Mouse (Mus musculus): Measurements from ENCODE around the gene Zeb2. TPM values are rescaled to one million over a fixed set of nuclear protein-coding genes. Genes with fewer than 3 reads are reported as not detected.
"Not testable (repeated sequence)": the region's sequence is repeated elsewhere in the genome, so short reads cannot be mapped to it uniquely, and the experiment has no call there.

Gene Zeb2
- polyA plus RNA-seq, 1 experiment, result 20.5 TPM

DNA sequence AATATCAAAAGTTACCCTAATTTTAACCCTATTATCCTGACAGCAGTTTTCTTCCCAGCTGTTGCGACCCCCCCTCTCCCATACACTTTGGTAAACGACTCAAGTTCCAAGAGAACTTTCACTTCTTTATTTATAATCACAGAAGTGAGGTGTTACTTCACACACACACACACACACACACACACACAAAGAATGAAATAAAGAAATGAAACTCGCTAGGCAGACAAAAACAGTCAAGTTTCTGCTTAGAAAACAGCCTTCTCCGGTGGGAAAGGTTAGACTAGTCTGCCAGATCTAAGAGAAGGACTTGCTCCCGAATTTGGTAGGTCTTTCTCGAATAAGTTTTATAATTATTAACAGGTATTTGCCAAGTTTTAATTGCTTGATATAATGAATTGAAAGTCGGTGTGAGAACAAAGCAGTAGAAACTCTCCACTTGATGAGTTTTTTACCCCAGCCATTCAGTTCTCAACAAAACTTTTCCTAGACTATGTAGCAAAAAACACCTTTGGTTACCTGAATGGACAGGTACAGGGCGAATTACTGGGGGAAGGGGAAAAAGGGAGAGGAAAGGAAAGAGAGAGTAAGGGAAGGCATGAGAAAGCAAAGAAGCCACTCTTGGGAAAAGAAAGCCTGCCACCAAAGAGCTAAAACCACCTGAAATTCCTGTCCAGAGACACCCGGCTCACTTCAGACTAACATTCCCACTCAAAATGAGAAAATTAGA, 5.0 kb downstream of the Zeb2 start:
- DNase-seq (ENCODE audit: low spot score), result no peak

DNA sequence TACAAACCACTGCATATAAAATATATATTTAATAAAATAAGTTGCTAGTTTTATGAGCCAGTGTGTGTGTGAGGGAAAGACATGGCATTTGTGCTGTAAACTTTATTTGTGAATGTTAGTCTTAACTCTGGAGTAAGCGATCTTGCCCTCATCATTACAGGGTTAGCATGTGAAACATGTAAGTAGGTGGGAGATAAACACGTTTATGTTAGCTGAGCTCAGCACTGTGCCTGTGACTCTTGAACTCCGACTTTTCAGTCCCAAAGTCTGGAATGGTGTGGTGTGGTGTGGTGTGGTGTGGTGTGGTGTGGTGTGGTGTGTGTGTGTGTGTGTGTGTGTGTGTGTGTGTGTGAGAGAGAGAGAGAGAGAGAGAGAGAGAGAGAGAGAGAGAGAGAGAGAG, 5.6 kb downstream of the Zeb2 start:
- DNase-seq (ENCODE audit: low spot score), result not testable (repeated sequence)

DNA sequence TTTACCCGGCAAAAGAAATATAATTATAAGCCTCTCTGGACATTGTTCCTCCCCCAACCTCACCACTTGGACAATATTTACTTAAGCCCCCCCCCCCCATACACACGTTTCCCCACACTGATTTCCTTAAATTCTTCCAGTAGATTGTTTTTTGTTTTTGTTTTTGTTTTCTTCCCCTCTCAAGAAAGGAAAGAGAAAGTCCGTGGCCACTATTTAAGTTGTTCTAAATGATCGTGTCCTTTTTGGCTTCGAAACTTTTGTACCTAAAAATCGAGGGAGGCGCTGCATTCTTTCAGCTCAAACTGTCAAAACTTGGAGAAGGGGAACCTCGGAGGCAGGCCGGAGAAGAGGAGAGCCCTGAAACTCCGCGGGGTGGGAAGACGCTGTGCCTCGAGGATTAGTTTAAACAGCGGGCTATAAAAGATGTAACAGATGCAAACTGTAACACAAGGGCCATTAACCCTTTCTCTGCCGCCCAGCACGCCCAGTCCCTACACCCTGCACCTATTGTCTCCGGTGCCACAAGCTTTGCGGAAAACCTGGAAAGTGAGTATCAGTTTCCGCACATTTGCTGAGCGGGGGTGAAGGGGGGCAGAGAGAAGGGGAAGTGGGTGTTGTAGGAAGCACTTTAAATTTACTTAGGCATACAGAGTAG, 6.3 kb downstream of the Zeb2 start:
- DNase-seq (ENCODE audit: low spot score), result no peak

DNA sequence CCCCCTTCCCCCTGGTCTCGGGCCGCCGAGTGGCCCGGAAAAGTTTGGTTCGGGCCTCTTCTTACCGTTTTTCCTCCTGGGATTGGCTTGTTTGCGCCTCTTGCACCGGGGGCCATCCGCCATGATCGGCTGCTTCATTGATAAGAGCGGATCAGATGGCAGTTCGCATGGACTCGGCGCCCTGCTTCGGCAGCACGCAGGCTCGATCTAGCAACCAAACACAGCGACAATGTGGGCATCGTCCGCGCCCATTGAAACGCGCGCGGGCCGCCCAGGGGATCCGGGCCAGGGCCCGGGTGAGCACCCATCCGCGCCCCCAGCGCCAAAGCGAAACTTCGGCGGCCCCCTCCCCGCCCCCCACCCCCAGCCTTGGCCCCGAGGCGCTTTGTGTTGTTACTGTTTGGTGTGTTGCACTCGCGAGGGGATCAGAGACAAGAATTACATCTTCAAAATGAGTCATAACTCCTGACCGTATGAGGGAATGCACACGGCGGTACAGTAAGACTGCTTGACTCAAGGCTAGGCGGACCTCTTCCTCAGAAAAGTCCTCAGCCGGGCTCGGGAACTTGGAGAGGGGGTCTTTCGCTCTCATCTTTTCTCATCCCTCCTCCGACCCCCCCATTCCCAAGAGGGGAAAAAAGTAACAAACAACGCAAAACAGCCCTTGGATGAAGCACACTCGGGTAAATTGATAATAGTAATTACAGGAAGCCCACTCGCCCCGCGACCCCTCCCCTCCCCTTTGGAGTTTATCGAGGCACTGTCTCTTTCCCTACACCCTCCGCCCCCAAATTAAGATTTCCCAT, 7.0 kb downstream of the Zeb2 start:
- peak; percentile 63 for DNase-seq (ENCODE audit: low spot score)

DNA sequence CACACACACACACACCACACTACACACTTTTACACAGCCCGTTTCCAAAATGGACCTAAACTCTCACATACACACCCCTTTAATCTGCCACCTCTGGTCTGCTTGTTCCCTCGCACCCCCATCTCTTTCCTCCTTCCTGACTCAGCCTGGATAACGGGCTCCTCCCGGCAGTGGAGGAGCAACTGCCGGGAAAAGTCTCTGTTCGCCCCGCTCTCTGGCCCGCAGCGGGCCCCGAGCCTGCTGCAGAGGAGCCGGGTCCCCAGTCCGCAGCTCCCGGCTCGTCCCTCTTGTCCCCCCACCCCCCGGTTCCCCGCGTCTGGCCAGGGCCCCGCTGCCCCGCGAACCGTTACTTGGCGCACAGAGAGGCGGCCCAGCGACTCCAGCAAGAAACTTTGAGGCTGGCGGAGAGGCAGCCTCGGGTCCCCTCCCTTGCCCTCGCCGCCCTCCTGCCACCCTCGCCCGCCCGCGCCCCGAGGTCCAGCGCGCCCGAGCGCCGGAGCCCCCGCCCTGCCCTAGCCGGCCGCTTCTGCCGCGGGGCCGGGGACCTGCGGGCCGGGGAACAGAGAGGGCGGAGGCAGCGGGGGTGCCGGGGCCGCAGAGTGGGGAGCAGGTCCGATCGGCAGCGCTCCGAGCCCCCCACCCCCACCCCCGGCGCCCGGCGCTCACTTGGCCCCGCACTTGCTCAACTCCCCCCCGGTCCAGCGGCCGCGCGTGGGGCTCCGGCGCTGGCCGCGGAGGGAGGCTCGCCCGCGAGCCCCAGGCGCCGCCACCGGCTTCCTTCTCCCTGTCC, 7.8 kb downstream of the Zeb2 start:
- DNase-seq (ENCODE audit: low spot score), result no peak

DNA sequence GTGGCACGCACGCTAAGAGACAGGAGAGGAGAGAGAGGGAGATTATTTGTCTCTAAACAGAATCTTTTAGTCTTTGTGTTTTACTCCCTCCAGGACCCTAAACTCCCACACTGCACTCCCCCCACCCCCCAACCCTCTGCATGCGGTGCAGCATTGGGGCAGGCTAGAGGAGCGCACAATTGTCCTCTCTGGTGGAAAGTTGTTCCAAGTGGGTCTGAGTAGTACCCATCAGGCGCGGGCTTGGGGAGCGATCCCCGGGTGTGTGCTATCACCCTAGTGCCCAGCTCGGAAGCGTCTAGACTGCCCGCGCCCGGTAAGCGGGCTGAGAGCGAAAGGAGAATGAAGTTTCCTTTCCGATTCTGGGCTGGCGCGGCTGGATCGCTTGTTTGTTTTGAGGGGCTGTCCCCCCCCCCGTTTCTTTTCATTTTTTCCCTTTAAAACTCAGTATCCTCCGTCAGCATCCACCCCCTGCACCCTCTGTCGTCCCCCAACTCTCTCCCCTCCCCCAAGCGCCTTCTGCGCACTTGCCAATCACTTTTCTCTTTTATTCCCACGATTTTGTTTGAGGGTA, 8.6 kb downstream of the Zeb2 start:
- DNase-seq (ENCODE audit: low spot score), result no peak

DNA sequence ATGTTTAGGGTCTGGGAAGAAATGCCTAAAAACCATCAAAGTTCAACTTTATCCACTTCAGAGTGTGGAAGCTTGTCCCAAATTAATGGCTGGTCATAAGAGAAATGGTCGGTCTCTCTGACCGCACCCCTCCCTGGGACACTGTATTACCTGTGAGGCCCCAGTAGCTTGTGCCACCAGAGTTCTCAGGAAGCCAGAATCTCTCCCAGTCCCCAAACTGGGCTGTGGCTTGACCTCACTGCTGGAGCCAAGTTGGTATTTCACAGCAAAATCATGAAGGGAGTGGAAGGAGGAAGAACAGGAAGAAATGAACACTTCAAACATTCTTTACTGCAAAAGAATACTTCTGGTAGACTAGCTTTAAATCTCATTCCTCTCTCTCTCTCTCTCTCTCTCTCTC, 9.6 kb downstream of the Zeb2 start:
- no peak for DNase-seq (ENCODE audit: low spot score)

DNA sequence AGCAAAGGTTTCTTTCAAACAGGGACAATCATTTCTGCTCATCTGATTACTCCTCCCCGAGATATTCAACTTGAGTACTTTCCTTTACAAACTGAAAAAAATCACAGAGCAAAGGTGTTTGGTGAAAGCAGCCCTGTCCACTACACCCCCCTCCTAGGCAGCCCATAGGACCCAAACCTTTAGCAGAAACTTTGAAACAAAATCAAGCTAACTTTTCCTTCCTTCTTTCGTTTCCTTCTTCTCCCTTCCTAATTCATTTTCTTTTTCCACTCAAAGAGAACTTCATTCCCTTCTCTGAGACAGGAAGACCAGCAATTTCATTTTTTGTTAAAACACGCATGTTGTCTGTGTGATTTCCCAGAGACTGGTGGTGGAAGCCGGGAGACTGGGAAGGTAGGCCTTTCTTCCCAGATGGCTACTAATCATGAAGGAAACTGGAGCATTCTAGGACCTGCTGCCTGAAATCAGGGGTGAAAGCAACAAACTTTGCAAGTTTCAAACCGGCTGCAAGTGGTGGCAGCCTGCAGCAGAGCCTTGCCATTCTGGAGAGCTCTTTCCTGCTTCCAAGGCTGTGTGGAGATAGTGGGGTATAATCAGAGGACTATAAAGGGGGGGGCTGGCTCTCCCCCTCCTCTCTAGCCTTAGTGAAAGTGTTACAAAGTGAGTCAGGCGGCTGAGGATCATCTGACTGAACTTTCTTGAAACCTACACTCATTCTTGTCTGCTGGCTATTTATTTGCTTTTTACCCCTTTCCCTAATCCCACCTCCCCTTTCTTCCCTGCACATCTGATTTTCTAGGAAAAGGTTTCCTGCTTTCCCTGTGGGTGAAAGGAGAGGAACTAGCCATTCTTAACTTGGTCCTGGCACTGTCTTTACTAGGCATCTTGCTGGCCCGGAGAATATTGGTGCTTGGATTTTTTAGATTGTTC, 11.0 kb downstream of the Zeb2 start:
- DNase-seq (ENCODE audit: low spot score), result no peak

DNA sequence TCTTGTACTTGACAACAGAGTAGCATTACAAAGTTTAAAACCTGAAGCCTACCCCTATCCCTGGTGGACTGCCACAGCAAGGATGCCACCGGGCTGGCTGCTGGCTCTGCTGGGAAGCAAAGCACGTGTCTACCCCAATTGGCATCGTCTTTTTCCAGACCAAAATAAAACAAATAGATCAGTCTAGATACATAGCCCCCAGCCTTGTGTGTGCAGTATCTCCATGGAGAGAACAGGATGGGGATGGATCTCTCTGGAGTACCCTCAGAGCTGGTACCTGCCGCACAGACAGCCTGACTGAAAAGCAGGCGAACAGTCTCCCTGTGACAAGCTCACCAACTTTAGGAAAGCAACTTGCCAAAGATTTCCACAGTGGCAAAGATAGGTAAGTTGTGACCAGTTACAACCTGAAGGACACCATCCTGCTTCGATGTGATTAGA, 11.9 kb downstream of the Zeb2 start:
- no peak for DNase-seq (ENCODE audit: low spot score)

DNA sequence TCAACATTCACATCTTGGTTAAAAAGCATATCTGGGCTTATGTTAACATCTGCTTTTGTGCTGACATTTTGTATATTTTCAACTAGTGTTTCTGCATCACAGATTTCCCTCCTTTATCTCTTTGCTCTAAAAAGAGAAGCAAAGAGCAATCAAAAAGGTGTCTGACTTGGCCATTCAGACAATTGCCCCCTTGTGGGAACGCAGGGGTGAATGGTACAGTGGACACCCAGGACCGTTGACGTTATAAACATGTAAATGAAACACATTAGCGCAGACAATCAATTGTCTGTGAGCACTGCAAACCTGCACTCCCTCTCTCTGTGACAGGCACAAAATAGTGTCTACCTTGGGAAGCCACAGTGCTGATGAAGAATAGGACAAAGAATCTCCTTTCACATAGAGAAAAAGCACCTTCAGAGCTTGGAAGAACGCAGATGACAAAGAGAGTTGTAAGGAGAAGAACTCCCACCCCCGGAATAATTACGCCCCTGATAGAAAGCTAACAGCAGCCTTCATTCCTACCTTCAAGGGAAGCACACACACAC, 12.6 kb downstream of the Zeb2 start:
- DNase-seq (ENCODE audit: low spot score), result no peak

DNA sequence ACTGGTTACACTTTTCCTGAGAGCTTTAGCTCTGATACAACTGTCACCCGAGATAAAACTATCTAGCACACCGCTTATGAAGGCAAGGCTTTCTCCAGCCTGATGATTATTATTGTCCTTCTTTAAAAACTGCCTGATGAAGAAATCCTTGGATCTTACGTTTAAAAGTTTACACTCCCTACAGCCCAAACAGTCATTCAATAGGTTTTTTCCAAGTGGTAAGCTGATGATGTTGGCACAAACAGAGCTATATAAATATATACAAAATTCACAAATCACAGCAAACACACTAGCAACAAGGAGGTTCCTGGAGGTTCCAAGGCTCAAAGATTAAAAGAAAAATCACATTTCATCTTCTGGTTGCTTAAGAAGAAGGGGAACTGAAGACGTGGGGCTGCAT, 13.1 kb downstream of the Zeb2 start:
- no peak for DNase-seq (ENCODE audit: low spot score)

DNA sequence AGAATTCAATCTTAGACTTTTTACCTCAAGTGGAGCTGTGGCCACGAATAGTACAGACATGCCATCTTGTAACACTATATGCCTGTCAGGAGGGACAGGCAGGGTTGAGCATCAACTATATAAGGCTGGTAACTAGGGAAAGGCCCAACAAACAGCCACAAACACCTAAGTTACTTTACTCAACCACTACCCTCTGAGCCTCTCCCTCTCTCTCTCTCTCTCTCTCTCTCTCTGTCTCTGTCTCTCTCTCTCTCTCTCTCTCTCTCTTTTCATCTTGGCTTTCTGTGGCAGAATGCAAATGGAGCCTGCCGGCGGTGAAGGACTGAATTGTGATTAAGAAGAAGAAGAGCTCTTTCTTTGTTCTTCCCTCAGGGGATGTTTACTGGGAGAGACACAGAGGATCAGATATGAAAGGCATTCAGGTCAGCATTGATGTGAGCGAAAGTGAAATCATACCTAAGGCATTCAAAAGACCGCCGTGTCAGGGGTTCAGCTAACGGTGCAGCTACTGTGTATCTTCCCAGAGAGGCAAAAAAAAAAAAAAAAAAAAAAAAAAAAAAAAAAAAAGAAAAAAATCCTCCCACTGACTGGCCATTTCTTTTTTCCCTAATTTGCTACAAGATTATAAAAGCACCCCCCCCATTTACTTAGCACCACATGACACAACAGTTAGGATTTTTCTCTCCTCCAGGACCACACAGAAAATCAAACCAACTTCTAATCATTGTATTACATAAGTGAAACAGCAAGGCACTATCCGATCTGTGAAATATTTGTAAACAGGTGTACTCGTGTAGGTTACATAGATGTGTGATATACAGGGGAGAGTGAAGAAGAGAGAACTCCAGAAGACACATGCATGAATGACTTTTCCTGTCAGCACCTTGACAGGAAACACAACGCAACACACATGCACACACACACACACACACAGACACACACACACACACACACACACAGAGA, 13.9 kb downstream of the Zeb2 start:
- DNase-seq (ENCODE audit: low spot score), result no peak

DNA sequence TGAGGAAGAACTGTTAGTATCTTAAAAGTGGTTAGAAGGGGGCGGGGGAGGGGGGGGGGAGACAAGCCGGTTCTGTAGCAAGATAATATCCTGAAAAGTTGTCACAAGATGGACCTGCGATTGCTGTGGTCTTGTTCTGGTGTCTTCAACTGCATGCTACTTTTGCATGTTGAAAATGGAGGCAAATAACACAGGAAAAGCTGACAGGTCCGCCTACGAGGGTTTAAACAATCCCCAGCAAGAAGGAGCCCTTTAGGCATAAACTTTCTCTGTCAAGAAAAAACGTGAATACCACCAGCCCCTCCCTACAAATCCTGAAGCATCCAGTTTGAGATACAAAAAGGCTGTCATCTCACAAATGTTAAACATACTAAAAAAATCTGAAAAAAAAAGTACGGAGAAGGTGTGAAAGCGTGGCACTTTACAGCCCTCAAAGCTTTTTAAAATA, 15.0 kb downstream of the Zeb2 start:
- DNase-seq (ENCODE audit: low spot score), result no peak

DNA sequence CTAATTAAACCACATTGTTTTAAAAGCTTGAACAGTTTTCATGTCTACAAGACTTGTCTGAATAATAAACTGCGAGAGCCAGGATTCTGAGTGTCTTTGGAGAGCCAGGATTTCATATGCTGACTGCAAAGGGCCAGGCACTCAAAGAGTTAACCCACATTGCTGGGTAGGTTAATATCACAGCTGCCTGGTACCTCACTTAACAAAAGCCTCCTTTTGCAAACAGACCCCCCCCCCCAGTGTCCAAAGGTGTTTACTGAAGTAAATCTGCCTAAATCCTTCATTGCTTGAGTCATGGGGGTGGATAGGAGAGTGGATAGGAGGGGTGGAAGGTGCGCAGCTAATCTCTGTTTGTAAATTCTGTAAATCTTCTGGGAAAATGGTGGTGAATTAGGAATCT, 15.6 kb downstream of the Zeb2 start:
- no peak for DNase-seq (ENCODE audit: low spot score)

DNA sequence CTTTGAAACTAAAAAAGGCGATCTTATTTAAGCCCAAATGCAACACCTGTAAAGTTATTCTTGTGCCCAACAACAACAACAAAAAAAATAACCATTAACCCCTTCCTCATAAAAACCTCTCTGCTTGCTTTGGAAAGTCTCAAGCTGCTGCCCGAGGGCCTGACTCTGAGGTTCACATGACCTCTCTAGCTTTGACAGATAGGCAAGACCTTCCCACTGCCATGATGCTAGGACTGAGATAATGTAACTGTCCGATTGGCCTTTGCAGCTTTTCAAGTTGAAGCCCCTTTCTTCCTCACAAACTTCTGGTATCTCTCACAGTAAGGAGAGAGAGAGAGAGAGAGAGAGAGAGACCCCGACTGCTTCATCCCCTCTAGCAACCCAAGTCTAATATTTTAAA, 16.2 kb downstream of the Zeb2 start:
- DNase-seq (ENCODE audit: low spot score), result no peak

DNA sequence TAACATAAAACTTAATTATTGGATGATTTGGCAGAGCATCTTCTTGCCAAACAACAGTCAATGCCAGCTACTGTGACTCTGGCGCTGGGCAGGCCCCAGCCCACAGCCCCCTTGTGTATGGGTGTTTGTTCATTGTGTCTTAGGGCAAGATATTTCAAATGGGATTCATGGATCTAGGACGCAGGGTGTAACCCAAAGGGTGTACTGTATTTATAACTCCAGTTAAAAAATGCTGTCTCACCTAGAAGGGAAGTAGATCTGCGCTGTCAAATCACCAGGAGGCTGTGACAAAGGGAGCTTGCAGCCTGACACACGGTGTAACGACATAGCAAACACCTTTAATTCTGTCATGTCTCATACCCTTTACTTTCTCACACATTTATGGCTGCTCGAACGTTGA, 16.6 kb downstream of the Zeb2 start:
- DNase-seq (ENCODE audit: low spot score), result no peak

DNA sequence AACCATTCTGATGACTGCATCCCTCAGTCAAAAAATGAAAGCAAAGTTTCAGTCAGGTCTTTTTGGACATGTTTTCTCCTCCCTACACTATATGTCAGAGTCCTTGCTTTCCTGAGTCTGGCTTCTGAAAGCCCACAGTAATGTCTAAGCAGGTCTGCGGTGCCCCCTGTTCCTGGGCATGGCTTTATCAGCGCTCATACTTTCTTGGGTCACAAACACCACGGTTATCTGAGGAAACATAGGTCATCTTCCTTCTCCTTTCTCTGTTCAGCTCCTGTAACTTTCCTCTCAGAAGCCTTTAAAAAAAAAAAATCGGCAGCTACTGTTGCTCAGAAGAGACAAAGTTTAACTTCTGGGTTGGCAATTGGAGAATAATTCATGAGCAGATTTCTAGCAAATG, 17.2 kb downstream of the Zeb2 start:
- DNase-seq (ENCODE audit: low spot score), result no peak

DNA sequence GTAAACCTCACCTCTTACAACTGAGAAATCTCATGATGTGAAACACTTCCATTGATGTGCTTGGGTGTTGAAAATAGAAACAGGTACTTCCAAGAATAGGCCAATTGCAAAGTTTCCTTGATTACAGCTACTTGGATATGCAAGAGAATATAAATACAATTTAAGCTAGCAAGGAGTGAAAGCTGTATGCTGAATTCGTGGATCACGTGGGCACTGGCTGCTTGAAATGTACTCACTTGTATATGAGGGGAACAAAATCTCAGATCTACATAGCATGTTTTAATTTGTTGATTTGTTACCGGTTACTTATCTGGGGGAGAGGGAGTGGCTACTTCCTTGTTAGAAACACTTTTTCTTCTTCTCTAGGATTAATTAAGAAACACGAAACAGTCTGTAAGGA, 18.1 kb downstream of the Zeb2 start:
- DNase-seq (ENCODE audit: low spot score), result no peak

DNA sequence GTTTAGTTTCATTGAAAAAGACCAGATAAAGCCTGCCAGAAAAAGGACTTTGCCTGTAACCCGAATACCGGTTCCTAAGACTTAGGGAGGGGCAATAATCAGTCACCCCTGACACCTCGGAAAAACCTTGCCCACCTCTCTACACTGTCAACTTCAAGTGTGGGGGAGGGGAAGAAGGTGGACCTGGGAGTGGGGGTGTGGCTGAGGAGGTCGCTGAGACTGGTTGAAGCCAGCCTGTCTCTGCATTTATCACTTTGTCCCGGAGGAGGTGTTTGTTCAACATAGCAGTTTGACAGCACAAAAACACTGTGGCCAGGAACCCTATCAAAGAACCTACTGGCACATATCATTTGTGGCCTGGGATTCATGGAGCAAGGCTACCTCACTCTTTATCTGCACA, 19.2 kb downstream of the Zeb2 start:
- no peak for DNase-seq (ENCODE audit: low spot score)

Measured in urinary bladder, adult 2 months (tissue).